Mouse (Mus musculus) MEL (cell line): Measurements from ENCODE around the gene Chsy1. TPM values are rescaled to one million over a fixed set of nuclear protein-coding genes. Genes with fewer than 3 reads are reported as not detected.

Experiments used
- DNase-seq: peaks from one replicate; pipeline ENCODE4 v3.0.0; 2011; ENCODE audit warnings: low read depth, low spot score
- H3K27ac ChIP-seq: 2 replicates; pipeline ENCODE4 v1.5.1; 2012; ENCODE audit warnings: low read depth, mild to moderate bottlenecking, control low read depth, low read length, moderate library complexity; ENCODE audit not compliant: control insufficient read depth
- H3K27me3 ChIP-seq, 2 experiments: fragments of 150-350 bp in 1 of 2; sonication (generic) in 1 of 2; 2 replicates each; pipeline ENCODE4 v1.6.1; 2012; ENCODE audit warnings: low read length in 2 of 2, mild to moderate bottlenecking in 2 of 2, improper control_type of control experiment in 1 of 2, moderate library complexity in 1 of 2; ENCODE audit not compliant: insufficient read depth in 2 of 2, control insufficient read depth in 1 of 2
- H3K36me3 ChIP-seq, 2 experiments: 2 replicates each; pipeline ENCODE4 v1.6.1; 2012 to 2014; ENCODE audit warnings: low read length in 2 of 2, improper control_type of control experiment in 1 of 2, inconsistent platforms in 1 of 2, mild to moderate bottlenecking in 1 of 2; ENCODE audit not compliant: insufficient read depth in 2 of 2, control insufficient read depth in 1 of 2
- H3K4me1 ChIP-seq, 2 experiments: fragments of 150-350 bp in 1 of 2; sonication (generic) in 1 of 2; 2 replicates each; pipeline ENCODE4 v1.6.1; 2012; ENCODE audit warnings: low read length in 2 of 2, improper control_type of control experiment in 1 of 2, mild to moderate bottlenecking in 1 of 2; ENCODE audit not compliant: insufficient read depth in 2 of 2, control insufficient read depth in 1 of 2
- H3K4me3 ChIP-seq, 2 experiments: fragments of 150-350 bp in 1 of 2; sonication (generic) in 1 of 2; 2 replicates each; pipeline ENCODE4 v1.5.1; 2012; ENCODE audit warnings: low read depth in 2 of 2, low read length in 2 of 2, mild to moderate bottlenecking in 2 of 2, moderate library complexity in 2 of 2, control low read depth in 1 of 2, improper control_type of control experiment in 1 of 2; ENCODE audit not compliant: control insufficient read depth in 1 of 2, insufficient read depth in 1 of 2
- H3K79me2 ChIP-seq: 2 replicates; pipeline ENCODE4 v1.6.1; 2012; ENCODE audit warnings: mild to moderate bottlenecking, low read length, moderate library complexity; ENCODE audit not compliant: control insufficient read depth, poor library complexity, insufficient read depth
- H3K9ac ChIP-seq: 2 replicates; pipeline ENCODE4 v1.6.1; 2012; ENCODE audit warnings: low read depth, mild to moderate bottlenecking, control low read depth, low read length, moderate library complexity; ENCODE audit not compliant: control insufficient read depth, poor library complexity, severe bottlenecking
- H3K9me3 ChIP-seq: fragments of 150-350 bp; sonication (generic); replicated peaks from 2 replicates; pipeline ENCODE4 v1.6.1; 2012; ENCODE audit warnings: mild to moderate bottlenecking, low read length, improper control_type of control experiment, moderate library complexity; ENCODE audit not compliant: insufficient read depth
- CTCF ChIP-seq, 3 experiments: IDR thresholded peaks in 2 of 3; conservative IDR thresholded peaks in 1 of 3; 2 replicates each; pipeline ENCODE4 v1.5.1; 2011 to 2012; ENCODE audit warnings: low read length in 3 of 3, low read depth in 2 of 3, mild to moderate bottlenecking in 2 of 3, improper control_type of control experiment in 1 of 3, inconsistent platforms in 1 of 3, mixed read lengths in 1 of 3, moderate library complexity in 1 of 3; ENCODE audit not compliant: control insufficient read depth in 1 of 3, insufficient read depth in 1 of 3, poor library complexity in 1 of 3, severe bottlenecking in 1 of 3
- E2F4 ChIP-seq: IDR thresholded peaks from 2 replicates; pipeline ENCODE4 v1.6.1; 2011; ENCODE audit warnings: low read depth, low read length, improper control_type of control experiment, borderline replicate concordance
- ELF1 ChIP-seq: IDR thresholded peaks from 2 replicates; pipeline ENCODE4 v1.6.1; 2014; ENCODE audit warnings: low read depth, mild to moderate bottlenecking, inconsistent platforms, low read length, improper control_type of control experiment, moderate library complexity
- GABPA ChIP-seq: IDR thresholded peaks from 2 replicates; pipeline ENCODE4 v1.6.1; 2012; ENCODE audit warnings: low read depth, mild to moderate bottlenecking, inconsistent platforms, low read length, improper control_type of control experiment, moderate library complexity
- GATA1 ChIP-seq: IDR thresholded peaks from 2 replicates; pipeline ENCODE4 v1.6.1; 2011; ENCODE audit warnings: low read depth, low read length, improper control_type of control experiment
- JUND ChIP-seq: IDR thresholded peaks from 2 replicates; pipeline ENCODE4 v1.6.1; 2011; ENCODE audit warnings: low read depth, mild to moderate bottlenecking, improper control_type of control experiment, low read length
- MXI1 ChIP-seq: IDR thresholded peaks from 2 replicates; pipeline ENCODE4 v1.6.1; 2011; ENCODE audit warnings: mild to moderate bottlenecking, low read depth, low read length, improper control_type of control experiment
- MYB ChIP-seq: IDR thresholded peaks from 2 replicates; pipeline ENCODE4 v1.6.1; 2011; ENCODE audit warnings: mild to moderate bottlenecking, low read depth, low read length, improper control_type of control experiment
- MYC ChIP-seq: IDR thresholded peaks from 2 replicates; pipeline ENCODE4 v1.6.1; 2011; ENCODE audit warnings: low read depth, mild to moderate bottlenecking, low read length, improper control_type of control experiment, moderate library complexity
- NELFE ChIP-seq: IDR thresholded peaks from 2 replicates; pipeline ENCODE4 v1.6.1; 2011; ENCODE audit warnings: low read depth, low read length, improper control_type of control experiment
- NRF1 ChIP-seq: IDR thresholded peaks from 2 replicates; pipeline ENCODE4 v1.6.1; 2014; ENCODE audit warnings: low read depth, mild to moderate bottlenecking, inconsistent platforms, low read length, improper control_type of control experiment, moderate library complexity; ENCODE audit not compliant: poor library complexity, insufficient read depth, severe bottlenecking
- POLR2A ChIP-seq, 2 experiments: IDR thresholded peaks; 2 replicates each; pipeline ENCODE4 v1.6.1; 2011 to 2012; ENCODE audit warnings: low read length in 2 of 2, mild to moderate bottlenecking in 2 of 2, control low read depth in 1 of 2, improper control_type of control experiment in 1 of 2, low read depth in 1 of 2, moderate library complexity in 1 of 2; ENCODE audit not compliant: control insufficient read depth in 1 of 2, insufficient read depth in 1 of 2, poor library complexity in 1 of 2
- POLR2AphosphoS2 ChIP-seq: IDR thresholded peaks from 2 replicates; pipeline ENCODE4 v1.6.1; 2011; ENCODE audit warnings: low read length, improper control_type of control experiment
- POLR2AphosphoS5 ChIP-seq: IDR thresholded peaks from 2 replicates; pipeline ENCODE4 v1.6.1; 2012; ENCODE audit warnings: low read depth, borderline replicate concordance, mild to moderate bottlenecking, inconsistent platforms, low read length, moderate library complexity, mixed read lengths
- RAD21 ChIP-seq: IDR thresholded peaks from 2 replicates; pipeline ENCODE4 v1.6.1; 2011; ENCODE audit warnings: mild to moderate bottlenecking, low read depth, low read length, improper control_type of control experiment
- SMC3 ChIP-seq: IDR thresholded peaks from 2 replicates; pipeline ENCODE4 v1.6.1; 2011; ENCODE audit warnings: low read depth, low read length, improper control_type of control experiment
- TBP ChIP-seq: IDR thresholded peaks from 2 replicates; pipeline ENCODE4 v1.8.0; 2011; ENCODE audit warnings: low read depth, low read length, improper control_type of control experiment
- UBTF ChIP-seq: IDR thresholded peaks from 2 replicates; pipeline ENCODE4 v1.6.1; 2012; ENCODE audit warnings: low read depth, mild to moderate bottlenecking, inconsistent platforms, low read length, improper control_type of control experiment, moderate library complexity, borderline replicate concordance; ENCODE audit not compliant: insufficient read depth
- USF2 ChIP-seq, 2 experiments: IDR thresholded peaks; 2 replicates each; pipeline ENCODE4 v1.6.1; 2011 to 2012; ENCODE audit warnings: improper control_type of control experiment in 2 of 2, low read length in 2 of 2, borderline replicate concordance in 1 of 2, inconsistent platforms in 1 of 2, low read depth in 1 of 2, mild to moderate bottlenecking in 1 of 2; ENCODE audit not compliant: insufficient read depth in 1 of 2
- ZC3H11A ChIP-seq: IDR thresholded peaks from 2 replicates; pipeline ENCODE4 v1.6.1; 2012; ENCODE audit warnings: low read depth, mild to moderate bottlenecking, inconsistent platforms, low read length, improper control_type of control experiment
- ZKSCAN1 ChIP-seq: IDR thresholded peaks from 2 replicates; pipeline ENCODE4 v1.6.1; 2012; ENCODE audit warnings: low read depth, mild to moderate bottlenecking, inconsistent platforms, low read length, improper control_type of control experiment, moderate library complexity
- ZMIZ1 ChIP-seq: IDR thresholded peaks from 2 replicates; pipeline ENCODE4 v1.6.1; 2012; ENCODE audit warnings: low read depth, mild to moderate bottlenecking, inconsistent platforms, low read length, improper control_type of control experiment, moderate library complexity
- ZNF384 ChIP-seq: IDR thresholded peaks from 2 replicates; pipeline ENCODE4 v1.6.1; 2012; ENCODE audit warnings: low read depth, mild to moderate bottlenecking, inconsistent platforms, low read length, improper control_type of control experiment
- polyA plus RNA-seq, 2 experiments: library from polyadenylated mRNA; stranded (reverse) in 1 of 2; unstranded in 1 of 2; fragments of >175 nt in 1 of 2; fragments of >200 nt in 1 of 2; gene quantifications; 2 replicates each; pipeline versions ENCODE4 v1.2.1 to v1.2.4; 2012; ENCODE audit warnings: low replicate concordance in 2 of 2, low read depth in 1 of 2; ENCODE audit not compliant: insufficient read length in 2 of 2, insufficient read depth in 1 of 2, missing spikeins in 1 of 2
- total RNA-seq: library from RNA; depleted of rRNA; stranded (reverse); fragments of 300-350 nt; gene quantifications from 2 replicates; pipeline ENCODE4 v1.2.3, GENCODE M21; 2012

The Chsy1 gene
- total and polyA plus RNA-seq, 3 experiments, result 8.5 to 10.3 TPM; not detected in 1

- Histone ChIP-seq H3K27ac (no peak overlapping the region), H3K9me3 (no peaks in the 10 kb centered on the region), H3K4me3 (no peak overlapping the region), H3K27me3 (no peaks in the 10 kb centered on the region), H3K79me2 (no peaks in the 10 kb centered on the region), H3K4me1 (no peaks in the 10 kb centered on the region), H3K36me3 (no peaks in the 10 kb centered on the region; a peak in 1 of 4 replicates), H3K9ac (no peak overlapping the region)
- TF ChIP-seq CTCF (IDR thresholded peaks at IDR 0.05 in 2 of 3, conservative IDR thresholded peaks at IDR 0.05 in 1 of 3; ENCODE audit: control insufficient read depth in 1 of 3, insufficient read depth in 1 of 3, low read depth in 2 of 3, low read length in 3 of 3, poor library complexity in 1 of 3, severe bottlenecking in 1 of 3), result no peak
- no peak for TF ChIP-seq ZKSCAN1
- TF ChIP-seq ZNF384, result no peak
- TF ChIP-seq ZMIZ1, result no peak
- no peak for TF ChIP-seq SMC3
- TF ChIP-seq POLR2A (IDR thresholded peaks at IDR 0.05; ENCODE audit: control insufficient read depth in 1 of 2, insufficient read depth in 1 of 2, low read depth in 1 of 2, low read length in 2 of 2, poor library complexity in 1 of 2), result no peak
- no peak for TF ChIP-seq JUND
- no peak for TF ChIP-seq RAD21
- TF ChIP-seq ELF1, result no peak
- no peak for TF ChIP-seq GATA1
- TF ChIP-seq GABPA, result no peak
- TF ChIP-seq NRF1, result no peak
- no peak for TF ChIP-seq UBTF
- TF ChIP-seq ZC3H11A, result no peak
- TF ChIP-seq E2F4, result no peak
- TF ChIP-seq POLR2AphosphoS5, result no peak
- TF ChIP-seq NELFE, result no peak
- no peak for TF ChIP-seq USF2 (IDR thresholded peaks at IDR 0.05; ENCODE audit: borderline replicate concordance in 1 of 2, insufficient read depth in 1 of 2, low read depth in 1 of 2, low read length in 2 of 2)
- no peak for DNase-seq
Measured at GRCm38 (mm10) chr7:66168877-66169276, 59.6 kb downstream of the Chsy1 start.

- no peaks in the 10 kb centered on the region; a peak in 1 of 4 replicates for H3K36me3 ChIP-seq
- H3K9me3 ChIP-seq, result no peaks in the 10 kb centered on the region
- no peaks in the 10 kb centered on the region for H3K79me2 ChIP-seq
- no peak overlapping the region for H3K27ac ChIP-seq
- no peak overlapping the region for H3K4me3 ChIP-seq
- no peak overlapping the region for H3K9ac ChIP-seq
- no peak for TF ChIP-seq UBTF
- no peak for TF ChIP-seq POLR2AphosphoS2
- no peak for TF ChIP-seq MXI1
- TF ChIP-seq GABPA, result no peak
- no peak for TF ChIP-seq MYB
- no peak for TF ChIP-seq USF2 (IDR thresholded peaks at IDR 0.05; ENCODE audit: borderline replicate concordance in 1 of 2, insufficient read depth in 1 of 2, low read depth in 1 of 2, low read length in 2 of 2)
- TF ChIP-seq GATA1, result no peak
- TF ChIP-seq SMC3, result no peak
- no peak for TF ChIP-seq ZC3H11A
- TF ChIP-seq MYC, result no peak
- no peak for TF ChIP-seq TBP
- no peak for TF ChIP-seq E2F4
- H3K4me1 ChIP-seq, result no peaks in the 10 kb centered on the region
- no peak for DNase-seq
- no peaks in the 10 kb centered on the region for H3K27me3 ChIP-seq
Measured at GRCm38 (mm10) chr7:66169476-66169875, 60.2 kb downstream of the Chsy1 start.
